Mouse (Mus musculus): Measurements from ENCODE around the gene Hs1bp3. TPM values are rescaled to one million over a fixed set of nuclear protein-coding genes. Genes with fewer than 3 reads are reported as not detected.
A peak's percentile ranks its signal among the peaks of the same experiment; 100 is the strongest.

Gene Hs1bp3
- polyA plus RNA-seq, 1 experiment from 2014 or later = 11.1 TPM

GRCm38 (mm10) chr12:8305258-8305657, 8.0 kb upstream of the Hs1bp3 start:
- Histone ChIP-seq H3K9me3 (ENCODE audit: control insufficient read depth, low read length) (no peaks in the 10 kb centered on the region), H3K4me1 (ENCODE audit: control insufficient read depth in 2 of 2, insufficient read depth in 2 of 2, low read length in 2 of 2) (peaks cover 2 to 13% of the 10 kb centered on the region in 2 experiments; a peak in 2 of 4 replicates), H3K27ac (replicated peaks in 1 of 2; ENCODE audit: control insufficient read depth in 1 of 2, insufficient read depth in 1 of 2, low read depth in 2 of 2, low read length in 2 of 2) (no peak overlapping the region), H3K9ac (ENCODE audit: low read length) (no peak overlapping the region), H3K4me3 (ENCODE audit: control insufficient read depth in 1 of 2, insufficient read depth in 1 of 2, low read depth in 1 of 2, low read length in 2 of 2) (no peak overlapping the region), H3K27me3 (ENCODE audit: control insufficient read depth, insufficient read depth, low read length) (peaks cover 71% of the 10 kb centered on the region), H3K4me2 (ENCODE audit: low read length) (no peak overlapping the region), H3K36me3 (ENCODE audit: control insufficient read depth, insufficient read depth, low read length) (no peaks in the 10 kb centered on the region)
- ATAC-seq (ENCODE audit: insufficient number of reproducible peaks, insufficient read depth, low FRiP score, low read depth) = no peak
- 35% methylated on average over 2 of the region's 2 CpGs for WGBS

GRCm38 (mm10) chr12:8306432-8306831, 6.8 kb upstream of the Hs1bp3 start:
- H3K27me3 ChIP-seq (ENCODE audit: control insufficient read depth, insufficient read depth, low read length) = peaks cover 70% of the 10 kb centered on the region

GRCm38 (mm10) chr12:8306910-8307309, 6.3 kb upstream of the Hs1bp3 start:
- H3K9me3 ChIP-seq (ENCODE audit: control insufficient read depth, low read length) = no peaks in the 10 kb centered on the region
- H3K4me3 ChIP-seq (ENCODE audit: control insufficient read depth in 1 of 2, insufficient read depth in 1 of 2, low read depth in 1 of 2, low read length in 2 of 2) = no peak overlapping the region
- H3K36me3 ChIP-seq (ENCODE audit: control insufficient read depth, insufficient read depth, low read length) = no peaks in the 10 kb centered on the region
- no peak for ATAC-seq (ENCODE audit: insufficient number of reproducible peaks, insufficient read depth, low FRiP score, low read depth)
- no peak overlapping the region for H3K27ac ChIP-seq (replicated peaks in 1 of 2; ENCODE audit: control insufficient read depth in 1 of 2, insufficient read depth in 1 of 2, low read depth in 2 of 2, low read length in 2 of 2)
- peaks cover 70% of the 10 kb centered on the region for H3K27me3 ChIP-seq (ENCODE audit: control insufficient read depth, insufficient read depth, low read length)
- peaks cover 4 to 8% of the 10 kb centered on the region in 2 experiments; a peak in 2 of 4 replicates for H3K4me1 ChIP-seq (ENCODE audit: control insufficient read depth in 2 of 2, insufficient read depth in 2 of 2, low read length in 2 of 2)
- H3K9ac ChIP-seq (ENCODE audit: low read length) = no peak overlapping the region
- no peak overlapping the region for H3K4me2 ChIP-seq (ENCODE audit: low read length)
- WGBS = 59% methylated on average over 1 of the region's 1 CpGs

More at GRCm38 (mm10) chr12:8306432-8306831, 6.8 kb upstream of the Hs1bp3 start:
- no peak overlapping the region for H3K4me2 ChIP-seq (ENCODE audit: low read length)
- no peak overlapping the region for H3K27ac ChIP-seq (replicated peaks in 1 of 2; ENCODE audit: control insufficient read depth in 1 of 2, insufficient read depth in 1 of 2, low read depth in 2 of 2, low read length in 2 of 2)
- H3K9me3 ChIP-seq (ENCODE audit: control insufficient read depth, low read length) = no peaks in the 10 kb centered on the region
- WGBS = 9% methylated on average over 5 of the region's 5 CpGs
- no peaks in the 10 kb centered on the region for H3K36me3 ChIP-seq (ENCODE audit: control insufficient read depth, insufficient read depth, low read length)
- H3K4me1 ChIP-seq (ENCODE audit: control insufficient read depth in 2 of 2, insufficient read depth in 2 of 2, low read length in 2 of 2) = peaks cover 4 to 12% of the 10 kb centered on the region in 2 experiments; a peak in 2 of 4 replicates
- no peak overlapping the region for H3K9ac ChIP-seq (ENCODE audit: low read length)
- no peak overlapping the region for H3K4me3 ChIP-seq (ENCODE audit: control insufficient read depth in 1 of 2, insufficient read depth in 1 of 2, low read depth in 1 of 2, low read length in 2 of 2)
- ATAC-seq (ENCODE audit: insufficient number of reproducible peaks, insufficient read depth, low FRiP score, low read depth) = no peak

- H3K9me3 ChIP-seq (ENCODE audit: control insufficient read depth, low read length) = no peaks in the 10 kb centered on the region
- no peak overlapping the region for H3K9ac ChIP-seq (ENCODE audit: low read length)
- H3K4me3 ChIP-seq (ENCODE audit: control insufficient read depth in 1 of 2, insufficient read depth in 1 of 2, low read depth in 1 of 2, low read length in 2 of 2) = no peak overlapping the region
- no peak overlapping the region for H3K4me2 ChIP-seq (ENCODE audit: low read length)
- peaks cover 5 to 14% of the 10 kb centered on the region in 2 experiments for H3K4me1 ChIP-seq (ENCODE audit: control insufficient read depth in 2 of 2, insufficient read depth in 2 of 2, low read length in 2 of 2)
- ATAC-seq (ENCODE audit: insufficient number of reproducible peaks, insufficient read depth, low FRiP score, low read depth) = no peak
- WGBS = 52% methylated on average over 17 of the region's 17 CpGs
- peaks cover 36% of the 10 kb centered on the region for H3K27me3 ChIP-seq (ENCODE audit: control insufficient read depth, insufficient read depth, low read length)
- no peak overlapping the region for H3K27ac ChIP-seq (replicated peaks in 1 of 2; ENCODE audit: control insufficient read depth in 1 of 2, insufficient read depth in 1 of 2, low read depth in 2 of 2, low read length in 2 of 2)
- no peaks in the 10 kb centered on the region for H3K36me3 ChIP-seq (ENCODE audit: control insufficient read depth, insufficient read depth, low read length)
Observed at GRCm38 (mm10) chr12:8310992-8311391, 2.2 kb upstream of the Hs1bp3 start.

GRCm38 (mm10) chr12:8312266-8312665, 966 bp upstream of the Hs1bp3 start:
- Histone ChIP-seq H3K4me3 (ENCODE audit: control insufficient read depth in 1 of 2, insufficient read depth in 1 of 2, low read depth in 1 of 2, low read length in 2 of 2) (no peak overlapping the region), H3K4me2 (ENCODE audit: low read length) (no peak overlapping the region), H3K9me3 (ENCODE audit: control insufficient read depth, low read length) (no peaks in the 10 kb centered on the region), H3K27ac (replicated peaks in 1 of 2; ENCODE audit: control insufficient read depth in 1 of 2, insufficient read depth in 1 of 2, low read depth in 2 of 2, low read length in 2 of 2) (no peak overlapping the region), H3K4me1 (ENCODE audit: control insufficient read depth in 2 of 2, insufficient read depth in 2 of 2, low read length in 2 of 2) (peaks cover 5 to 11% of the 10 kb centered on the region in 2 experiments), H3K27me3 (ENCODE audit: control insufficient read depth, insufficient read depth, low read length) (peaks cover 29% of the 10 kb centered on the region), H3K36me3 (ENCODE audit: control insufficient read depth, insufficient read depth, low read length) (0 out of 2 replicates have a peak, but pooled peaks cover 2% of the 10 kb centered on the region), H3K9ac (ENCODE audit: low read length) (no peak overlapping the region)
- 85% methylated on average over 4 of the region's 4 CpGs for WGBS
- no peak for ATAC-seq (ENCODE audit: insufficient number of reproducible peaks, insufficient read depth, low FRiP score, low read depth)

DNA sequence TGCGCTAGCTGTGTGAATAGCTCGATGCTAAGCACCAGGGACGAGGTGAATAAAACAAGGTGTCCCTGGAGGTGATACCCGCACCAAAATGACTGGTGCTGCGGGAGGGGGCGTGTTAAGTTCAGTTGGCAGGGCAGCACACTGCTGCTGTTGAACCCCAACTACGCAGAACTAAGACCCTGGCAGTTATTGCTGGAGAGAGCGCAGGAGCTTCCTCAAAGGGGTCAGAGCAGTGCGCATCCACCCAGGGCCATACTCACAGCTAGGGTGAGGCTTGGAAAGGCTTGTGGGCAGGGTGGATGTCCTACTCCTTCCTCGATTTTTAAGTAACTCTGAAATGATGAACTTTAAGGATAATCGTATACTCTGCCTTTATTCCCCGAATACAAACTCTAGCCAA, 541 bp downstream of the Hs1bp3 start:
- Histone ChIP-seq H3K9ac (ENCODE audit: low read length) (peak overlapping the region; percentile 87), H3K4me2 (ENCODE audit: low read length) (peak overlapping the region; percentile 95), H3K4me1 (ENCODE audit: control insufficient read depth in 2 of 2, insufficient read depth in 2 of 2, low read length in 2 of 2) (peaks cover 5 to 11% of the 10 kb centered on the region in 2 experiments), H3K27ac (replicated peaks in 1 of 2; ENCODE audit: control insufficient read depth in 1 of 2, insufficient read depth in 1 of 2, low read depth in 2 of 2, low read length in 2 of 2) (no peak overlapping the region), H3K4me3 (ENCODE audit: control insufficient read depth in 1 of 2, insufficient read depth in 1 of 2, low read depth in 1 of 2, low read length in 2 of 2) (peak overlapping the region; percentile 80 to 82), H3K27me3 (ENCODE audit: control insufficient read depth, insufficient read depth, low read length) (peaks cover 26% of the 10 kb centered on the region), H3K9me3 (ENCODE audit: control insufficient read depth, low read length) (no peaks in the 10 kb centered on the region), H3K36me3 (ENCODE audit: control insufficient read depth, insufficient read depth, low read length) (peaks cover 16% of the 10 kb centered on the region)
- 23% methylated on average over 12 of the region's 12 CpGs for WGBS
- ATAC-seq (ENCODE audit: insufficient number of reproducible peaks, insufficient read depth, low FRiP score, low read depth) = no peak

DNA sequence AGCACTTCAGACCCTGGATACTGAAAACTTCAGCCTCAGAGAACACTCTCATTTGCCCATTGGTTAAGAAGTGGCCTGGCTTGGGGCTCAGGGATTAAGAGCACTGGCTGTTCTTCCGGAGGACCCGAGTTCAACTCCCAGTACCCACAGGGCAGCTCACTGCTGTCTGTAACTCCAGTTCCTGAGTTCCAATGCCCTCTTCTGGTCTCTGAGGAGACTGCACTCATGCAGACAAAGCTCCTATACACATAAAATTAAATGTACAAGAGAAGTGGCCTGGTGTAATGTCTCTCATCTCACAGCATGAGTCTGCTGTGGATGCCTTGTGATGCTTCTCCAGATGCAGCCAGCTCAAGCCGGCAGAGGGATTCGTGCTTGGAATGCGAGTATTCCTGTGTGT, 3.3 kb downstream of the Hs1bp3 start:
- WGBS = 80% methylated on average over 5 of the region's 5 CpGs
- H3K27me3 ChIP-seq (ENCODE audit: control insufficient read depth, insufficient read depth, low read length) = peaks cover 10% of the 10 kb centered on the region
- H3K4me2 ChIP-seq (ENCODE audit: low read length) = no peak overlapping the region
- H3K4me3 ChIP-seq (ENCODE audit: control insufficient read depth in 1 of 2, insufficient read depth in 1 of 2, low read depth in 1 of 2, low read length in 2 of 2) = no peak overlapping the region
- peaks cover 4 to 11% of the 10 kb centered on the region in 2 experiments for H3K4me1 ChIP-seq (ENCODE audit: control insufficient read depth in 2 of 2, insufficient read depth in 2 of 2, low read length in 2 of 2)
- no peak overlapping the region for H3K9ac ChIP-seq (ENCODE audit: low read length)
- peaks cover 38% of the 10 kb centered on the region for H3K36me3 ChIP-seq (ENCODE audit: control insufficient read depth, insufficient read depth, low read length)
- H3K9me3 ChIP-seq (ENCODE audit: control insufficient read depth, low read length) = no peaks in the 10 kb centered on the region
- no peak for ATAC-seq (ENCODE audit: insufficient number of reproducible peaks, insufficient read depth, low FRiP score, low read depth)
- no peak overlapping the region for H3K27ac ChIP-seq (replicated peaks in 1 of 2; ENCODE audit: control insufficient read depth in 1 of 2, insufficient read depth in 1 of 2, low read depth in 2 of 2, low read length in 2 of 2)

GRCm38 (mm10) chr12:8320084-8320713, 7.0 kb downstream of the Hs1bp3 start:
- no peak overlapping the region for H3K4me2 ChIP-seq (ENCODE audit: low read length)
- H3K27ac ChIP-seq (replicated peaks in 1 of 2; ENCODE audit: control insufficient read depth in 1 of 2, insufficient read depth in 1 of 2, low read depth in 2 of 2, low read length in 2 of 2) = no peak overlapping the region
- no peak overlapping the region for H3K4me3 ChIP-seq (ENCODE audit: control insufficient read depth in 1 of 2, insufficient read depth in 1 of 2, low read depth in 1 of 2, low read length in 2 of 2)
- H3K9me3 ChIP-seq (ENCODE audit: control insufficient read depth, low read length) = no peaks in the 10 kb centered on the region
- WGBS = 41% methylated on average over 5 of the region's 5 CpGs
- peaks cover 74% of the 10 kb centered on the region for H3K36me3 ChIP-seq (ENCODE audit: control insufficient read depth, insufficient read depth, low read length)
- no peak for ATAC-seq (ENCODE audit: insufficient number of reproducible peaks, insufficient read depth, low FRiP score, low read depth)
- no peaks in the 10 kb centered on the region for H3K4me1 ChIP-seq (ENCODE audit: control insufficient read depth in 2 of 2, insufficient read depth in 2 of 2, low read length in 2 of 2)
- no peaks in the 10 kb centered on the region for H3K27me3 ChIP-seq (ENCODE audit: control insufficient read depth, insufficient read depth, low read length)
- no peak overlapping the region for H3K9ac ChIP-seq (ENCODE audit: low read length)

Measured in heart, embryonic 14.5 days (tissue).